Mouse (Mus musculus): ENCODE data around the gene Dennd1a. TPM values are rescaled to one million over a fixed set of nuclear protein-coding genes. Genes with fewer than 3 reads are reported as not detected.

Gene Dennd1a
- polyA plus RNA-seq, 1 experiment from 2014 or later: 10.2 TPM

DNA sequence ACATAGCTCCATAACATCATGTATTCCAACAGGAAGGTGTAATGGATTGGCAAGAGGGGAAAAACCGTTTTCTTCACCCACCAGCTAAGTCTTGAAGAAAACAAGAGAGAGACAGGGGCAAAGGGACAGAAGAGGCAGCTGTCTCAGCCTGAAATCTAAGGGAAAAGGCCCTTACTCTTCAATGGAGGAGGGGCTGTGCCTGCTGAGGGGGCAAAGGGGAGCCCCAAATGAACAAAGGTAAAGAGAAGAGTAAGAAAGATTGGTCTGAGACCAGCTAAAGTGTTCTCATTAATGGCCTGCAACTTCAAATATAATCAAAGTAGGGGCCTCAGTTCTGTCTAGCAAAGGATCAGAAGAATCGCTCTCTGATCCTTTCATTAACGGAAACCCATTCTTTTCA is 189.7 kb downstream of the Dennd1a start:
- no peaks in the 10 kb centered on the region for H3K27me3 ChIP-seq (ENCODE audit: control insufficient read depth, insufficient read depth, low read length)
- H3K36me3 ChIP-seq (ENCODE audit: control insufficient read depth, insufficient read depth, low read length): no peaks in the 10 kb centered on the region
- H3K4me1 ChIP-seq (ENCODE audit: control insufficient read depth, insufficient read depth, low read length): peaks cover 15% of the 10 kb centered on the region
- no peak overlapping the region for H3K27ac ChIP-seq (ENCODE audit: low read length)
- H3K9me3 ChIP-seq (replicated peaks; ENCODE audit: control insufficient read depth, low read length): no peaks in the 10 kb centered on the region
- 73% methylated on average over 3 of the region's 3 CpGs for WGBS
- no peak for ATAC-seq (ENCODE audit: insufficient read depth, low FRiP score)
- no peak overlapping the region for H3K9ac ChIP-seq (ENCODE audit: low read length)
- H3K4me3 ChIP-seq (replicated peaks; ENCODE audit: low read length): no peak overlapping the region
- H3K4me2 ChIP-seq (ENCODE audit: low read depth, low read length): no peak overlapping the region

DNA sequence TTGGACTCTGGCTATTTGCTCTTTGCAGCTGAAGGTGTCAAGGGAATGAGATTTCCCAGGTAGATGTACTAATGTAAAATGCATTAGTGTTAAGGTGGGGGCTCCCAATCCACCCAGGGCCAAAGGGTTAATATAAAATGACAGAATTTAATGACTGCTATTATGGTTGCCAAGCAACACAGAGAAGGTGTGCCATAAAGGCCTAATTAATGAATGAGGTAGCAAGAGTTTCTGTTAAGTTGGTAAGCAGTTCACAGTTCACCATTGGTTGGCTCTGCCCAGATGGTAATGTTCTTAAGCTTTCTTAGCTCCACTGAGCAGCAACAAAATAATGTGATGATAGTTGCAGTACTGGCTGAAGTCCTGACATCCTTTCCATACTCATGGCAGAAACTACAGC is 190.9 kb downstream of the Dennd1a start:
- Histone ChIP-seq H3K4me1 (ENCODE audit: control insufficient read depth, insufficient read depth, low read length) (peaks cover 15% of the 10 kb centered on the region), H3K4me3 (replicated peaks; ENCODE audit: low read length) (no peak overlapping the region), H3K27me3 (ENCODE audit: control insufficient read depth, insufficient read depth, low read length) (no peaks in the 10 kb centered on the region), H3K9me3 (replicated peaks; ENCODE audit: control insufficient read depth, low read length) (no peaks in the 10 kb centered on the region), H3K9ac (ENCODE audit: low read length) (no peak overlapping the region), H3K4me2 (ENCODE audit: low read depth, low read length) (no peak overlapping the region), H3K36me3 (ENCODE audit: control insufficient read depth, insufficient read depth, low read length) (no peaks in the 10 kb centered on the region), H3K27ac (ENCODE audit: low read length) (no peak overlapping the region)
- no peak for ATAC-seq (ENCODE audit: insufficient read depth, low FRiP score)

DNA sequence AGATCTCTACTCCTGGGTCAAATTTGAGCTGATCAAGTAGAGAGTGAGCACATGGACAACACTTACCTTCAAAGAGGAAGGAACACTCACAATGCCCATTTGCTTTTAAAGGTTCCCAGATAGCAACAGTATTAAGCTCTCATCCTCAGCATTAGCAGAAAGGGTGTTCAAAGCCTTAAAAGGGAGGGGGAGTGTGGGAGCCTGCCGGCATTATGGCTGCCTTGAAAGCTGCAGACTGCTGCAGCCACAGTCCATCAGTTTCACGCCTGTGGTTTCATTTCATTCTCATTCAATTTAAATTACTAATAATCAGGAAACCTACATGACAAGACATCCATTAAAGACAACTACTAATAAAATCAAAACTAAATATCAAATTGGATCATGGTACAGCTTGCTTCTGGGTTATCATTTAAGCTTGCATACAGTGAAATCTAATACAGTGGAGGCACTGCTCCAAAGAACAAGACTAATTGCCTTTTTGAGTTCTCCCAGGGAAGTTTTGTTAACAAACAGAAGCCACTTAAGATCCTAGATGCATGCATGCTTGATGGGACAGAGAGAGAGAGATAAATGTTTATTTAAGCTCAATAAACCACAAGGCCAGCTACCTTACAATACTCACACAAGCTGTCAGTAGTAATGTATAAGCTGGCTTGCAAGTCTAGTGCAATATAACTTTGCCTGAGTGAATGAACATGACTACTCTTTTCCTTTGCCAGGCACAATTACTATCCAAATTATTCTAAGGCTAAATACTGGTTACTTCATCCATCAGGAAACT is 192.6 kb downstream of the Dennd1a start:
- Histone ChIP-seq H3K9ac (ENCODE audit: low read length) (no peak overlapping the region), H3K4me2 (ENCODE audit: low read depth, low read length) (no peak overlapping the region), H3K27me3 (ENCODE audit: control insufficient read depth, insufficient read depth, low read length) (no peaks in the 10 kb centered on the region), H3K4me1 (ENCODE audit: control insufficient read depth, insufficient read depth, low read length) (peaks cover 7% of the 10 kb centered on the region), H3K27ac (ENCODE audit: low read length) (no peak overlapping the region), H3K4me3 (replicated peaks; ENCODE audit: low read length) (no peak overlapping the region), H3K9me3 (replicated peaks; ENCODE audit: control insufficient read depth, low read length) (no peaks in the 10 kb centered on the region), H3K36me3 (ENCODE audit: control insufficient read depth, insufficient read depth, low read length) (no peaks in the 10 kb centered on the region)
- 33% methylated on average over 2 of the region's 2 CpGs for WGBS
- ATAC-seq (ENCODE audit: insufficient read depth, low FRiP score): no peak

DNA sequence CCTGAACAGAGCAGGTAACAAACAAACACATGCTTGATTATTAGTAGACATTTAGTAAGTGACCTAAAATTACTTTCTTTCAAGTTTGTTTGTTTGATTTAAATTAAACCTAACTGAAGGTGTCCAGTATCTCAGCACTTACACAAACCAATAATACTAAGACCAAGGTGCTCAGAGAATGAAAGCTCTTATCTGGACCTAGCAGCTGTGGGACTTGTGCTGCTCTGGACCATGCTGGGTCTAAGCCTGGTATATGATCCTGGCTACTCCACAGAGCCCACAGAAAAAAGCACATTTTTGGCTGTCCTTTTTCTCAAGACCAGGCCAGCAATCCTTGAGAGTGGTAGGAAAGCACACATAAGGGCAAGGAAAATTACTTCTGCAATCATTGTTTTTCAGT is 193.2 kb downstream of the Dennd1a start:
- Histone ChIP-seq H3K36me3 (ENCODE audit: control insufficient read depth, insufficient read depth, low read length) (no peaks in the 10 kb centered on the region), H3K27me3 (ENCODE audit: control insufficient read depth, insufficient read depth, low read length) (no peaks in the 10 kb centered on the region), H3K4me3 (replicated peaks; ENCODE audit: low read length) (no peak overlapping the region), H3K4me2 (ENCODE audit: low read depth, low read length) (no peak overlapping the region), H3K9ac (ENCODE audit: low read length) (no peak overlapping the region), H3K4me1 (ENCODE audit: control insufficient read depth, insufficient read depth, low read length) (peaks cover under 1% of the 10 kb centered on the region), H3K27ac (ENCODE audit: low read length) (no peak overlapping the region), H3K9me3 (replicated peaks; ENCODE audit: control insufficient read depth, low read length) (no peaks in the 10 kb centered on the region)
- no peak for ATAC-seq (ENCODE audit: insufficient read depth, low FRiP score)

DNA sequence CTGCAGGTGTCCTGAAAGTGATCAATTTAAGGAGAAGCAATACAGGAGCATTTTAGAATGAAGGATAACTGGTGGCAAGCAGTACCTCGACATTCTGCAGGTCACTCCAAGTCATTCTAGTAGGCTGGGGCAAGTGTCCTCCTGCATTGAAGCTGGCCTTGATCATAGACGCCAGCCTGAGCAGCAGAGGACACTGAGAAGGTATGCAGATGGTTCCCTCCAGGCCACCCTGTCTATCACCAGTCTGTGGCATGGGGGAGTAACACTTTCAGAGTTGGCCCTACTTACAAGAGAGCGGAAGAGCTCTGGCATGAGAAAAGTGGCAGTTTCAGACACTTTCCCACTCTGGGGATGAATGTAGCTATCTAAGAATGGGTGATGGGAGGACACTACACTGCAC is 193.9 kb downstream of the Dennd1a start:
- ATAC-seq (ENCODE audit: insufficient read depth, low FRiP score): no peak
- H3K4me1 ChIP-seq (ENCODE audit: control insufficient read depth, insufficient read depth, low read length): no peaks in the 10 kb centered on the region; the same call in 1 of the 2 replicates
- no peaks in the 10 kb centered on the region for H3K36me3 ChIP-seq (ENCODE audit: control insufficient read depth, insufficient read depth, low read length)
- no peaks in the 10 kb centered on the region for H3K9me3 ChIP-seq (replicated peaks; ENCODE audit: control insufficient read depth, low read length)
- no peak overlapping the region for H3K4me3 ChIP-seq (replicated peaks; ENCODE audit: low read length)
- WGBS: 79% methylated on average over 3 of the region's 3 CpGs
- H3K4me2 ChIP-seq (ENCODE audit: low read depth, low read length): no peak overlapping the region
- no peak overlapping the region for H3K9ac ChIP-seq (ENCODE audit: low read length)
- H3K27ac ChIP-seq (ENCODE audit: low read length): no peak overlapping the region
- H3K27me3 ChIP-seq (ENCODE audit: control insufficient read depth, insufficient read depth, low read length): no peaks in the 10 kb centered on the region

DNA sequence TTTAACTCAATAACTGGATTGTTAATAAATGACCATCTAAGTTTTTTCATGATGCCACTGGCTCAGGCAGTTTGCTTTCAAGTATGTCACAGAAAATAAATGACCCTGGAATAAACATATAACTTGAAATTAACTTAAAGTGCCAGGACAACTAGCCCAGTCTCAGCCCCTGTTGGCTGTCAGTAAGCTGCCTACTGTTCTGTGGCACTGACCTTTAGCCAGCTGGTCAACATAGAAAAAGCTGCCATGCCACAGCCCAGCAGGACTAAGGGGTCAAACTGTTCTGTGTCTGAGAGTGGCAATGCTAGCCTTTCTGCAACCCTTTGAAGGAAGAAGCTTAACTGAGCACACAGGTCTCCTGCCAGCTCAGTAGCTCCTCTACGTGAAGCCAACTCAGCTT is 198.8 kb downstream of the Dennd1a start:
- H3K4me3 ChIP-seq (replicated peaks; ENCODE audit: low read length): no peak overlapping the region
- no peak overlapping the region for H3K4me2 ChIP-seq (ENCODE audit: low read depth, low read length)
- 88% methylated on average over 1 of the region's 1 CpGs for WGBS
- H3K9me3 ChIP-seq (replicated peaks; ENCODE audit: control insufficient read depth, low read length): no peaks in the 10 kb centered on the region
- no peak overlapping the region for H3K9ac ChIP-seq (ENCODE audit: low read length)
- ATAC-seq (ENCODE audit: insufficient read depth, low FRiP score): no peak
- H3K27ac ChIP-seq (ENCODE audit: low read length): no peak overlapping the region
- H3K4me1 ChIP-seq (ENCODE audit: control insufficient read depth, insufficient read depth, low read length): no peaks in the 10 kb centered on the region; the same call in 1 of the 2 replicates
- no peaks in the 10 kb centered on the region for H3K36me3 ChIP-seq (ENCODE audit: control insufficient read depth, insufficient read depth, low read length)
- no peaks in the 10 kb centered on the region for H3K27me3 ChIP-seq (ENCODE audit: control insufficient read depth, insufficient read depth, low read length)

DNA sequence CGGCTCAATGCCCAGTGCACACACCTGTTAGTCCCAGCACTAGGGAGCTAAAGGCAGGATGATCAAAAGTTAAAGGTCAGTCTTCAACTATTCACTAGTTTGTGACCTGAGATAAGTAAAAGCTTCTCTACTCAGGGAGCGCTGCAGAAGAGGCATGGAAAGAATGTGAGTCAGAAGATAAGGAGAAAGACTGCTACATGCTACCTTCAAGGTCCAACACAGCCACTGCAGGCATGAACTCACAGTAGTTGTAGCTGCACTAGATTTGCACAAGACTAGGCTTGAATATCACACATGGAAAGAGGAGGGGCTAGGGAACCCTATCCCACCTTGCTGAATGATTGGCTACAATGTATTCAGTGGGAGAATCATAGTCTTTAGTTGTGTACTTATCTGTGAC is 202.1 kb downstream of the Dennd1a start:
- Histone ChIP-seq H3K9ac (ENCODE audit: low read length) (no peak overlapping the region), H3K4me2 (ENCODE audit: low read depth, low read length) (no peak overlapping the region), H3K36me3 (ENCODE audit: control insufficient read depth, insufficient read depth, low read length) (no peaks in the 10 kb centered on the region), H3K9me3 (replicated peaks; ENCODE audit: control insufficient read depth, low read length) (no peaks in the 10 kb centered on the region), H3K27ac (ENCODE audit: low read length) (no peak overlapping the region), H3K4me3 (replicated peaks; ENCODE audit: low read length) (no peak overlapping the region), H3K4me1 (ENCODE audit: control insufficient read depth, insufficient read depth, low read length) (no peaks in the 10 kb centered on the region), H3K27me3 (ENCODE audit: control insufficient read depth, insufficient read depth, low read length) (no peaks in the 10 kb centered on the region)
- ATAC-seq (ENCODE audit: insufficient read depth, low FRiP score): no peak
- 57% methylated on average over 2 of the region's 2 CpGs for WGBS

DNA sequence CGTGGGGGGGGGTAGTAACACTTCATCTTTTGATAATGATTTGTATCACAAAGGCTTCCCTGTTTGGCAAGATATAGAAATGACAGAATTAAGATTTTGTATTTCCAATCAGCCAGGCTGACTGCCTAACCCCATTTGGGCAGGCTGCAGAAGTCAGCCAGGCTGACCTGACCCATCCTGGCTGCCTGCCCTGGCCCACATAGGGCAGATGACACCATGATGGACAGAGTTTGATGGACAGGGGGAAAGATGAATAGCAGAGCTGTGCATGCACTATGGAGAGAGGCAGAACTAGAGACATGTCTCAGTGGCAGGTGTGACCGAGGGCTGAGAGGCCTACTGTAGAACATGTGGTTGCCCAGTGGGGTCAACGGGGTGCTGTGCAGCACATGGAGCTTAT is 203.9 kb downstream of the Dennd1a start:
- H3K36me3 ChIP-seq (ENCODE audit: control insufficient read depth, insufficient read depth, low read length): no peaks in the 10 kb centered on the region
- no peak overlapping the region for H3K27ac ChIP-seq (ENCODE audit: low read length)
- no peaks in the 10 kb centered on the region for H3K27me3 ChIP-seq (ENCODE audit: control insufficient read depth, insufficient read depth, low read length)
- no peak overlapping the region for H3K4me3 ChIP-seq (replicated peaks; ENCODE audit: low read length)
- no peak for ATAC-seq (ENCODE audit: insufficient read depth, low FRiP score)
- H3K4me2 ChIP-seq (ENCODE audit: low read depth, low read length): no peak overlapping the region
- 86% methylated on average over 3 of the region's 3 CpGs for WGBS
- H3K9me3 ChIP-seq (replicated peaks; ENCODE audit: control insufficient read depth, low read length): no peaks in the 10 kb centered on the region
- no peaks in the 10 kb centered on the region for H3K4me1 ChIP-seq (ENCODE audit: control insufficient read depth, insufficient read depth, low read length)
- no peak overlapping the region for H3K9ac ChIP-seq (ENCODE audit: low read length)

DNA sequence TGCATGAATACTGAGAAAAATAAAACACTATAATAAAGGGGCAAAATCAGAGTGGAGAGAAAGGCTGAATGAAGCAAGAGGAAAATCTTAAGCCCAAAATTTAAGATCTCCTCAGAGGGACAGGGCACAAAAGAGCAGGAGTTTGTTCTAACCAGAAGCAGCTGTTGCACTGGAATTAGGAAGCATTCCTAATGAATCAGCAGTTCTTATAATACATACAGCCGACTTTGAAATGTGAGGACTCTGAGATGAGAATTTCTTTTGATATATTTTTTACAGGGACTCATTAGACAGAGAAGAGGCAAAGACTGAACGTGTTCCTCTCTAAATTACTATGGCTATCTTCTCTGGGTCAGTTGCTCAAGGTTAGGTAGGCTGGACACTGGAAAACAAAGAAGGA is 212.7 kb downstream of the Dennd1a start:
- Histone ChIP-seq H3K9ac (ENCODE audit: low read length) (no peak overlapping the region), H3K27ac (ENCODE audit: low read length) (no peak overlapping the region), H3K4me3 (replicated peaks; ENCODE audit: low read length) (no peak overlapping the region), H3K4me1 (ENCODE audit: control insufficient read depth, insufficient read depth, low read length) (no peaks in the 10 kb centered on the region), H3K27me3 (ENCODE audit: control insufficient read depth, insufficient read depth, low read length) (no peaks in the 10 kb centered on the region), H3K4me2 (ENCODE audit: low read depth, low read length) (no peak overlapping the region), H3K9me3 (replicated peaks; ENCODE audit: control insufficient read depth, low read length) (no peaks in the 10 kb centered on the region), H3K36me3 (ENCODE audit: control insufficient read depth, insufficient read depth, low read length) (no peaks in the 10 kb centered on the region)
- no peak for ATAC-seq (ENCODE audit: insufficient read depth, low FRiP score)
- 36% methylated on average over 2 of the region's 2 CpGs for WGBS
